Mouse (Mus musculus): ENCODE results near the gene Iqch. TPM values are rescaled to one million over a fixed set of nuclear protein-coding genes. Genes with fewer than 3 reads are reported as not detected.

Gene Iqch
- polyA plus RNA-seq, 1 experiment from 2014 or later: not detected

DNA sequence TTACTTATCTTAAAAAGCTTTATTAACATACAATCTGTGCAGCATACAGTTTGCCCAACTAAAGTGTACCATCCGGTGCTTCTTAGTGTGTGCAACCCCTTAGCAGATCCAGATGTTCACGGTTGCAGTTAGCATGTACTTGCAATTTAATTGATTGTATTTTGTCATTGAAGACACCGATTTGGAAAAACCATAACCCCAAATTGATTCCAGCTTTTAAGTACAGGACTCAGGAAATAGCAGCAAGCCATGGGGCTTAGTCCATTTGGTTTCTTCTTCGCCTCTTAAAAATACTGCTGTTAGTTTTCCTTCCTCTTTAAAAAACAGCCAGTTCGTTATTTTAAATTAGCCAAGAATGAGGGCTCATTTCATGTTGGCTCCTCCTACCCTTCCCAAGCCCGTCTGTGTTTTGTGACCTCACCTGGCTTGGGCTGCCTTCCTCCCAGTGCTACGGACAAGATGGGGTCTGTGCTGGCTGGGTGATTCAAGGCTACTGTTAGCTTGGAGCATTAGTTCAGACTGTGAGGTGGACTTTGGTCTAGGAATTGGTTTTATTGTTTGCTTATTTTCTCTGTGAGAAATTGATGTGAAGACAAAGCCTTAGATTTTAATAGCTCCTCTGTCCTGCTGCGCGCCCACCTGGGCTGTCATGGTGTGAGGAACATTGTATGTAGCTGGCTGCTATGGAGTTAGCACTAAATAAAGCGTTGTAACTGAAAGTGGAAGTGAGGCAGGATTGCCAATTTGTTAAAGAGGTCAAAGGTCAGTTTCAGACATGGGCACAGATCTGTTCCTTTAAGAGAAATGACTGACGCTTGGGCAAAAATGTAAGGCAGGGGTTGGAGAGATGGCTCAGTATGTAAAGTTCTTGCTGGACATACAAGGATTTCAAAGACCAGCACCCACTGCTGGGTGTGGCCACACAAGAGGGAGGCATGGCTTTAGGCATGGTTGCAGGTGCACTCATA is 12.0 kb upstream of the Iqch start:
- Histone ChIP-seq H3K4me1 (ENCODE audit: control insufficient read depth, low read depth, low read length) (peaks cover 4% of the 10 kb centered on the region; the same call in 1 of the 2 replicates), H3K9me3 (replicated peaks; ENCODE audit: control insufficient read depth, low read length) (no peaks in the 10 kb centered on the region), H3K27me3 (ENCODE audit: control insufficient read depth, insufficient read depth, low read depth, low read length) (no peaks in the 10 kb centered on the region), H3K4me3 (ENCODE audit: low read depth, low read length) (no peak overlapping the region), H3K4me2 (ENCODE audit: low read depth, low read length) (0 out of 2 replicates have a peak overlapping the region, but pooled peaks have one; percentile 10), H3K27ac (ENCODE audit: low read length) (peak overlapping the region; percentile 10; the same call in 1 of the 2 replicates), H3K9ac (ENCODE audit: low read depth, low read length) (no peak overlapping the region), H3K36me3 (ENCODE audit: control insufficient read depth, insufficient read depth) (peaks cover 13% of the 10 kb centered on the region)
- ATAC-seq (ENCODE audit: low read depth): no peak
- 57% methylated on average over 11 of the region's 11 CpGs for WGBS (ENCODE audit: insufficient replicate concordance)

DNA sequence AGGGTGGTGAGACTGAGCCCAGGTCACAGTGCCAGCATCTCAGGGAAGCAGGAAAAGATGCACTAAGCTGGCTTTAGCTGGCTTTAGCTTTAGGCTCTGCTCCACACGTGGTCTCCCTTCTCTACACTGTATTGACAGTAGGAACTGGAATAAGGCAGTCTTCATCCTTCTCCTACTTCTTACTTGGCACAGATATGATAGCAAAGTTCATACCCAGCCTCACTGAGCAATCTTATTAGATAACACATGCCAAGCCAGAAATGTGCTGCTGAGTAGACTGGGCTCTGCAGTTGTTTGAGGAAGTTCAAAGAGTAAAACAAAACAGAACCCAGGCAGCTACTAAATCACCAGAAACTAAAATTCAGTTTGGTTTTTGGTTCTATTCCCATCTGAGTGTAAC is 11.3 kb upstream of the Iqch start:
- ATAC-seq (ENCODE audit: low read depth): no peak
- WGBS (ENCODE audit: insufficient replicate concordance): 17% methylated on average over 1 of the region's 1 CpGs
- Histone ChIP-seq H3K9ac (ENCODE audit: low read depth, low read length) (no peak overlapping the region), H3K27ac (ENCODE audit: low read length) (no peak overlapping the region), H3K9me3 (replicated peaks; ENCODE audit: control insufficient read depth, low read length) (no peaks in the 10 kb centered on the region), H3K36me3 (ENCODE audit: control insufficient read depth, insufficient read depth) (peaks cover 11% of the 10 kb centered on the region), H3K4me2 (ENCODE audit: low read depth, low read length) (no peak overlapping the region), H3K4me1 (ENCODE audit: control insufficient read depth, low read depth, low read length) (peaks cover 4% of the 10 kb centered on the region; the same call in 1 of the 2 replicates), H3K4me3 (ENCODE audit: low read depth, low read length) (no peak overlapping the region), H3K27me3 (ENCODE audit: control insufficient read depth, insufficient read depth, low read depth, low read length) (no peaks in the 10 kb centered on the region)

DNA sequence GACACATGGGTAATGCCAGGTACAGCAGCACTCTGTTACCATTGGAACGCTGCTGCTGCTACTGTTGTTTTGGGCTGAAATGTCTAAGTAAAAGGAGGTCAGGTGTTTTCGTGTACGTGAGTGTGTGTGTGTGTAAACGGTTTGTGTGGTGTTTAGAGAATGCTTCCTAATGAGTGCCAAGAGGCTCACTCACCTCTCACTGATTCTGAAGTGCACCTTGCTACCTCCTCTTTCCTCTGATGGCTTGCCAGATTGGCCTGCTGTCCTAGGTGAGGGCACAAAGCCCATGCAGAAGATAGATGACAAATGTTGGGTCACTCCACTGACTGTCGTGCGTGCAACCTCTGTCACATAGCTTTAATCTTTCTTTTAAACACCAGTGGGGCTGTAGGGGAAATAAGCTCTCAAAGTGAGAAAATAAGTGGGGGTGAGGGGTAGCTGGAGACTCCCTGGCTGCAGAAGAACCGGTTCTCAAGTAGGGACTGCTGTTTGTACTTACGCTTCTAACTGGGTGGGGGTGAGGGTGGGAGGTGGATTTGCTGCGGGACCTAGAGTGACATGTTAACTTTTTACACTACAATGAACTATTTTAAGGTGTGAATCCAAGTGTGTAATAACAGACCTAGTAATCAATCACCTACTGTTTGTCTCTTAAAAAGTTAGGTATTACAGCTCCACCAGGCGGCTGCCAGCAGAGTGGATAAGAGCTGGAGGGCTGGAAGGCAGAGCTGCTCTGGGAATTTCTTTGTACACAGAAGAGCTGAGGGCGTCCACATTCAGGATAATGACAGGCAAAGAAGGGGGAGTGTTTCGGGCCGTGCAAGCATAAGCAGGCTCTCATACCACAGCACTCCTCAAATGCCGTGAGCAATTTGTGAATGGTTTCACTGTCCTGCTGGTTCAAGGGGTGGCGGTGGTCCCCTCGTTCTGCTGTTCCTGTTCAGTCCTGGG is 10.5 kb upstream of the Iqch start:
- H3K4me1 ChIP-seq (ENCODE audit: control insufficient read depth, low read depth, low read length): peaks cover 4% of the 10 kb centered on the region; the same call in 1 of the 2 replicates

DNA sequence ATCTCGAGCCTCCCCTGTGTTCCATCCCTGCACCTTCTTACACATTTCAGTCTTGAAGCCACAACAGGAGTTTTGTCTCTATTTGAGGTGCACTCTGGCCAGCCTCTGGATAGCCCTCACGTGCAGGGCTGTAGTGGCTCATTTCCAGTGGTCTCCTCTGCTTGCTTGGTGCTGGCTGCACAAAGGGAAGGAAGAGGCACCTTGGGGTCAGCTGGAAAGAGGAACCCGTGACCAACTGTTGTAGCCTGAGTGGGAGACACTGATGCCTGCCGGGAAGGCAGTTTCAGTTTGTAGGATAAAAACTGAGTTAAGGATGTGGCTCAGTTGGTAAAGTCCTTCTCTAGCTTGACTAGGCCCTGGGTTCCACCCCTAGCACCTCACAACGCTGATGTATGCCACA is 9.7 kb upstream of the Iqch start:
- 23% methylated on average over 5 of the region's 5 CpGs for WGBS (ENCODE audit: insufficient replicate concordance)
- Histone ChIP-seq H3K27me3 (ENCODE audit: control insufficient read depth, insufficient read depth, low read depth, low read length) (no peaks in the 10 kb centered on the region), H3K4me2 (ENCODE audit: low read depth, low read length) (peak overlapping the region; percentile 17; the same call in 1 of the 2 replicates), H3K4me3 (ENCODE audit: low read depth, low read length) (no peak overlapping the region), H3K36me3 (ENCODE audit: control insufficient read depth, insufficient read depth) (peaks cover 2% of the 10 kb centered on the region; the same call in 1 of the 2 replicates), H3K9me3 (replicated peaks; ENCODE audit: control insufficient read depth, low read length) (no peaks in the 10 kb centered on the region), H3K9ac (ENCODE audit: low read depth, low read length) (no peak overlapping the region), H3K27ac (ENCODE audit: low read length) (peak overlapping the region; percentile 50), H3K4me1 (ENCODE audit: control insufficient read depth, low read depth, low read length) (peaks cover 4% of the 10 kb centered on the region; the same call in 1 of the 2 replicates)
- ATAC-seq (ENCODE audit: low read depth): peak; percentile 54

More for the DNA sequence above, 10.5 kb upstream of the Iqch start:
- Histone ChIP-seq H3K4me2 (ENCODE audit: low read depth, low read length) (no peak overlapping the region), H3K9ac (ENCODE audit: low read depth, low read length) (no peak overlapping the region), H3K36me3 (ENCODE audit: control insufficient read depth, insufficient read depth) (peaks cover 7% of the 10 kb centered on the region), H3K27me3 (ENCODE audit: control insufficient read depth, insufficient read depth, low read depth, low read length) (no peaks in the 10 kb centered on the region), H3K9me3 (replicated peaks; ENCODE audit: control insufficient read depth, low read length) (no peaks in the 10 kb centered on the region), H3K4me3 (ENCODE audit: low read depth, low read length) (no peak overlapping the region), H3K27ac (ENCODE audit: low read length) (peak overlapping the region; percentile 15; the same call in 1 of the 2 replicates)
- WGBS (ENCODE audit: insufficient replicate concordance): 58% methylated on average over 16 of the region's 16 CpGs
- no peak for ATAC-seq (ENCODE audit: low read depth)

DNA sequence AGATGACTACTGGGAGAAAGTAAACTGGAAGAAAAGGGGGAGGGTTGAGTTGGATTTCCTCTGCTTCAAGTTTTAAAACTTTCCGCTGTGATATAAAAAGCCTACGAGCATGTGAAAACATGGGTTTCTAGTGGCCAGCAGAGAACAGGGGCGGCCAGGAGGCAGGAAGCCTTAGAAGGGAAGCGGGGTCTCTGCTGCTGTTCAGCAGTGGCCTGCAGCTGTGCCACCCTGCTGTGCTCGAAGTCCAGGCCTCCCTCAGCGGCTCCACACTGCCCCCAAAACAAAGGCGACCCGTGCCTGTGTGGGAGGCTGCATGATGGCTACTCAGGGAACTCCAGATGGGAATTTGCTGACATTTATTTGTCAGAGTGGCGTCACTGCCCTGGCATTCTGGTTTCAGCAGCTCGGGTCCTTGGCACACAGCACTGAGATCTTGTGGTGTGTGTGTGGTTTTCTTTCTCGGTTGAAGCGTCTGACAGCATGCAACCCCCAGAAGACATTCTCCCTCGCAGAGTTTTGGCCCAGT is 8.6 kb upstream of the Iqch start:
- no peak for ATAC-seq (ENCODE audit: low read depth)

DNA sequence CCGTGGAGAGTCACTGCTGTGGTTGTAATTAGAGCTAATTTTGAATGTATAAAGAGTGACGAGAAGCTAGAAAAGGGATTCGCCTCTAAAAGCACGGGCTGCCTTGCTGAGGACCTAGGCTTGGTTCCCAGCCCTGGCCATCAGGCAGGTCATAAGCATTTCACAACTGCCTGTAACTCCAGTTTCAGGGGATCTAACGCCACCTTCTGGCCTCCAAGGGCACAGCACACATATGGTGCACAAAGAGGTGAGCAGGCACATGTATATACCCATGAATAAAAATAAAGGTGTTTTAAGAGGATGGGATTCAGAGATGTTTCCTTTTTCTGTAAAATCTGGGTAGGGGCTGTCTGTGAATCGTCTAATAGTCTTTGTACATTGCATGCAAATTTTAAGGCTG is 7.9 kb upstream of the Iqch start:
- Histone ChIP-seq H3K4me3 (ENCODE audit: low read depth, low read length) (no peak overlapping the region), H3K36me3 (ENCODE audit: control insufficient read depth, insufficient read depth) (no peaks in the 10 kb centered on the region), H3K9ac (ENCODE audit: low read depth, low read length) (no peak overlapping the region), H3K27me3 (ENCODE audit: control insufficient read depth, insufficient read depth, low read depth, low read length) (no peaks in the 10 kb centered on the region), H3K4me2 (ENCODE audit: low read depth, low read length) (no peak overlapping the region), H3K9me3 (replicated peaks; ENCODE audit: control insufficient read depth, low read length) (no peaks in the 10 kb centered on the region), H3K27ac (ENCODE audit: low read length) (no peak overlapping the region), H3K4me1 (ENCODE audit: control insufficient read depth, low read depth, low read length) (peaks cover 4% of the 10 kb centered on the region; the same call in 1 of the 2 replicates)
- WGBS (ENCODE audit: insufficient replicate concordance): 75% methylated on average over 6 of the region's 6 CpGs
- ATAC-seq (ENCODE audit: low read depth): no peak

More for the DNA sequence above, 8.6 kb upstream of the Iqch start:
- Histone ChIP-seq H3K9ac (ENCODE audit: low read depth, low read length) (no peak overlapping the region), H3K4me1 (ENCODE audit: control insufficient read depth, low read depth, low read length) (peaks cover 4% of the 10 kb centered on the region; the same call in 1 of the 2 replicates), H3K36me3 (ENCODE audit: control insufficient read depth, insufficient read depth) (no peaks in the 10 kb centered on the region), H3K27me3 (ENCODE audit: control insufficient read depth, insufficient read depth, low read depth, low read length) (no peaks in the 10 kb centered on the region), H3K9me3 (replicated peaks; ENCODE audit: control insufficient read depth, low read length) (no peaks in the 10 kb centered on the region), H3K4me3 (ENCODE audit: low read depth, low read length) (no peak overlapping the region), H3K4me2 (ENCODE audit: low read depth, low read length) (no peak overlapping the region), H3K27ac (ENCODE audit: low read length) (peak overlapping the region; percentile 50; the same call in 1 of the 2 replicates)
- WGBS (ENCODE audit: insufficient replicate concordance): 24% methylated on average over 13 of the region's 13 CpGs

DNA sequence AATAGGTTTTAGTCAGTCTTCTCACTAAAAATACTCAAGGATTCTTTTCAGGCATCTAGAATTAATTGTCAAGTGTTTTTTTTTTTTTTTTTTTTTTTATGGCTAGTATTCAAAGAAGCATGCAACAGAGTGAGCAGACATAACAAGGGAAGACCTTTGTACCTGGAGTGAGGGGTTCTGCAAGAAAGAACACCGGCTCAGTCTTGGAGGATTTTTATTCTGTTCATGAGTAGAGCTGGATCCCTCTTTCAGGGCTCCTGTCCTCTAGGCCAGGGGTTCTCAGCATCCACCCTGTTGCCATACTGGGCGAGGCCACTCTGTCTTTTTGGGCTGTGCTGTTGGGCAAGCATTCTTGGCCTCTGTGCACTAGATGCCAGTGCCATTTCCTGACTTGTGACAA is 7.5 kb upstream of the Iqch start:
- Histone ChIP-seq H3K27ac (ENCODE audit: low read length) (no peak overlapping the region), H3K4me3 (ENCODE audit: low read depth, low read length) (no peak overlapping the region), H3K9me3 (replicated peaks; ENCODE audit: control insufficient read depth, low read length) (no peaks in the 10 kb centered on the region), H3K36me3 (ENCODE audit: control insufficient read depth, insufficient read depth) (no peaks in the 10 kb centered on the region), H3K27me3 (ENCODE audit: control insufficient read depth, insufficient read depth, low read depth, low read length) (no peaks in the 10 kb centered on the region), H3K9ac (ENCODE audit: low read depth, low read length) (no peak overlapping the region), H3K4me1 (ENCODE audit: control insufficient read depth, low read depth, low read length) (peaks cover 4% of the 10 kb centered on the region; the same call in 1 of the 2 replicates), H3K4me2 (ENCODE audit: low read depth, low read length) (no peak overlapping the region)
- 83% methylated on average over 2 of the region's 2 CpGs for WGBS (ENCODE audit: insufficient replicate concordance)
- ATAC-seq (ENCODE audit: low read depth): no peak

DNA sequence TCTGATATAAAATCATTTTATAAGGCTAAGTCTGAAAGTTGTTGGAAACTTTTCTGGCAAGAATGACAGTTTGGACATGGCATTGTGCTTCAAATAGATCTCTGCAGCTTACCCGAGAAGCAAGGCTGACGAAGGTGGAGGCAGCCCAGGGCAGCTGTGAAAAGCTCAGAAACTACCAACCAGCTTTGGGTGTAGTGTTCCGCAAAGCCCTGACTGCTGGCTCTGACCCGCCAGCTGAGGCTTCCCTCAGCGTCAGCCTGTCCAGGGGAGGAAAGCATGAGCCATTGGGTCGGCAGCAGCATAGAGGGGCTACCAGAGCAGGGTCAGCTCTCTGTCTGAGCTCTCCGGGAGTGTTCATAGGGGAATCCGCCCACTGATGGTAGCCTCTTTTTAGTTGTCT is 7.0 kb upstream of the Iqch start:
- Histone ChIP-seq H3K4me2 (ENCODE audit: low read depth, low read length) (no peak overlapping the region), H3K4me1 (ENCODE audit: control insufficient read depth, low read depth, low read length) (peaks cover 6% of the 10 kb centered on the region), H3K4me3 (ENCODE audit: low read depth, low read length) (no peak overlapping the region), H3K9me3 (replicated peaks; ENCODE audit: control insufficient read depth, low read length) (no peaks in the 10 kb centered on the region), H3K36me3 (ENCODE audit: control insufficient read depth, insufficient read depth) (no peaks in the 10 kb centered on the region), H3K27me3 (ENCODE audit: control insufficient read depth, insufficient read depth, low read depth, low read length) (no peaks in the 10 kb centered on the region), H3K27ac (ENCODE audit: low read length) (no peak overlapping the region), H3K9ac (ENCODE audit: low read depth, low read length) (no peak overlapping the region)
- no peak for ATAC-seq (ENCODE audit: low read depth)
- WGBS (ENCODE audit: insufficient replicate concordance): 77% methylated on average over 8 of the region's 8 CpGs
